Mouse (Mus musculus): ENCODE measurements around the gene Il2rb.

Gene Il2rb

DNA sequence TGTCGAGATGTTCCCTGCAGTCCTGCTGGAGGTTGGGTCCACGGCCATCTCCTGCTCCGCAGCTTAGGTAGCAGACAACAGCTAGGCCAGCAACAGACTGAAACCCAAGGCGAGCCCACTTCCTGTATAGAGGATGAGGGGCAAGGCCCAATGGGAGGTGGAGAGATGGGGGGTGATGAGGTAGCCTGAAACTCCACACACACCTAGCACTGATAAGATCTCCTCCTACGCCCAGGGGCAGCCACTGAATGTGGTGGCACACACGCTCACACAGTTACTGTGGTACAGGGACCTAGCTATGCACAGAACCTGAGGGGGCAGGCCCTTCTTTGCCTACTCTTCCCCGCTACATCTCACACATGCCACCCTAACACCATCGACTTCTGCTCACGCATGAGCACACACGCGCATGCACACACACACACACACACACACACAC is at the start of gene Il2rb:
Gene Il2rb, minus strand, starts transcription at position 304 of the 439 bp plus-strand sequence.
- DNase-seq, result no peak

DNA sequence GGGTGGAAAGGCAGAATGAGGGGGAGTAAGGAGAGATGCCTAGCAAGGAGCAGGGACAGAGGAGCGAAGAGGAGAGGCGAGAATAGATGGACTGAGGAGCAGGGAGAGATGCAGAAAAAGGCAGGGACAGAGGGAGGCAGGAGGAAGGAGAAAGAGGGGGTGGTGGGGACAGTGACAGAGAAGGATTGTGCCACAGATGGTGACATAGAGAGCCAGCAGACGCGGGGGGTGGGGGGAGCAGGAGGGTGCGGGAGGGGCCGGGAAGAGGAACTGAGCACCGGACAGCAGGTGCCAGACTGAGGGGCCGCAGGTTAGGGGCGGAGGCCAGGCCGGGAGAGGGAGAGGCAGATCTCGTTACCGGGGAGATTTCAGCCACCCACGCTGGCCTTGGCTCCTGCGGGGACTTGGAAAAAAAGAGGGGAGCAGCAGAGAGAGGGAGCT is 49.5 kb upstream of the Il2rb start, which contains the start of gene Sstr3:
Gene Sstr3, minus strand, starts transcription at position 125 of the 441 bp plus-strand sequence.
- DNase-seq, result peak; percentile 53

DNA sequence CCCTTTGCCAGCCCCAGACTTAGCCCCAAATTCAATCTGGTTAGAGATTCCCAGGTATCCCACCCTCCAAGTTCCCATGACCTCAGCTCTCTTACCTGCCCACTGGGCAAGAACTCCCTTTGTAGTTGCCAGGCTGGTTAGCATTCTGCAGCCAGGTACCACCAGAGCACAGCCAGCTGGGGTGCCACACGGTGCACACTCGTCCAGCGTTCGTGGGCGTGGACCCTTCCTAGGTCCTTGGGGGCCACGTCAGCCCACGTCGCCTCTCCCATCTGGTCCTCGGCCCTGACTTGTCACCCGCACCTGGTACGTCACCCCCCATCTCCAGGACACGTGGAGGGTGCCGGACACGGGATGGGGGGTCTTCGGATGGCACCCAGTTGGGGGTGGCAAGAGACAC is 49.0 kb upstream of the Il2rb start:
- DNase-seq, result no peak

DNA sequence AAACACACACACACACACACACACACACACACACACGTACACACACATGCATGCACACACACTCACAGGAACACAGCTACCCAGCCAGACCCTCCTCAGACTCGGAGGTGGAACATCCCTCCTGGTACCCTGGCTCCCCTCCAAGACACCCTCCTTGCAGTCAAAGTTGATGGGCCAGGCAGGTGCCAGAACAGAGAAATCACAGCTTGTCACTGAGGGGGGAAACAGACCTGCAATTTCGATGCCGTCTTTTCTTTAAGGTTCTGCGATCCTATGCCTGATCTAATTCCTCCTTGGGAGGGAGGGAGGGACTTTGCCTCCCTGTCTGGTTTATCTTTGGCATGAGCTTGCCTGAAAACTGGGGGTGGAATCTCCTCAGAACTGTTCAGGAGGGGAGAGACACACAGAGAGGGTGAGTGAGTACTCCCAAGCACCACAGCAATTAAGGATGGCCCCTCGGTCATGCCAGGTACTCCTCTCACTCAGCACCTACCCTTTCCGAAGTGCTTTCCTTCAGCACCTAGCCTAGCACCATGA is 47.8 kb upstream of the Il2rb start:
- peak; percentile 44 for DNase-seq

DNA sequence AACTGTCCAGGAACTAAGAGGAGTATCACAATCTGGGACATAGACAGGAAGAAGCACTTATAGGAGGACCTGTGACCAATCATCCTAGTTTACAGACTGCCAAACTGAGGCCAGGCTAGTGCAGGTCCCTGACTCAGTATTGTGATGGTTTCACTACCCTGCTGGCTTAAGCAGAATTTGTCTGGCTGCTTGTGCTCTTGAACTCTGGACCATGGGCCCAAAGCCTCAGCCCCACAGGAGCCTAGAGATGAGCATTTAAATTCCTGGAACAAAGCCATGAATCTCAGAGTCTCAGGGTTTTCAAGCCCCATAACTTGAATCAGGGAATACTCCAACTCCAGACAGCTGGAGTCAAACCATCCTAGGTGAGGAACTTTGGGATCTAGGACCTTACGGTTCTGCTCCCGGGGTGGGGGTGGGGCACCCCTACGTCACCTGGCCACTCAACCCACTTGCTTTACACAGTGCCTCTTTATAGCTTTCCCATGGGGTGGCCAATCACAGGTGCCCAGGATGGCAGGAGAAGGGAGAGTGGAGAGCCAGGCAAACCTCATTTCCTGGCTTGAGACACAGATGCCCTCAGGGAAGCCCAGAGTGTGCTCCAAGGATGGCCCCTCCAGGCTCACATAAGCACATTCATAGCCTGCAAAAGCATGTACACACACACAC is 47.2 kb upstream of the Il2rb start:
- no peak for DNase-seq

DNA sequence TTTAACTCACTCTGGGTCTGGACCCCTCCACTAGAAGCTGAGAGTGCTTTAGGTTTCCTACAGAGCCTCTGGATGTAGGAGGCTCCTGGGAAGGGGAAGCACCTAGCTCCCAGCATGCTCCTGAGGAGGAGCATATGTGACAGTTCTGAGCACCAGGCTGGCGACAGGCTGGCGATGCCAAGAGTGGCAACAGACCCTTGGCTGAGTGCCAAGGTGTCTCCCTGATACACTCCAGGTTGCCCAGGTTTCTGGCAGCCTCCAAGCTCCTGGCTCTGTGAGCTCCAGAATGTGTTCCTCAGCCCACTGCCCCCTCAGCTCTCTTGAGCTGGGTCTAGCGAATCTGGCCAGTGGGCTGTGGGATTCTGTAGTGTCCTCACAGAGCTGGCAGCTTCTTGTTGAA is 46.5 kb upstream of the Il2rb start:
- no peak for DNase-seq

DNA sequence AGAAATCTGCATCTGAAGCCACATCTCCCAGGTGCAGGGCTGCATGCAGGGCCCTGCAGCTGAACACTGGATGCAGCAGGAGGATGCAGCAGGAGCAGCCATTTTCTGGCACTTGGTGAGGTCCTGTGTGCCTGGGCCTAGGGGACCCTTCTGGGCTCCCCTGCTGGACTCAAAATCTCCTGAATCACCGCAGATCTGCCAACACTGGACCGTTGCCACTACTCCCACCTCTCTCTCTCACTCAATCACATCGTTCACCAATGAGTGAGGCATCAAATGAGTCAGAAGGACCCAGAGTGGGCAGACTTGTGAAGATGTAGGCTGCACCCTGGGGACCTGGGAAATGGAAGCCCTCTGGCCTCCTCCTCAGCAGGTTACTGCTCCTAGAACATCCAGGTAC is 46.0 kb upstream of the Il2rb start:
- no peak for DNase-seq

DNA sequence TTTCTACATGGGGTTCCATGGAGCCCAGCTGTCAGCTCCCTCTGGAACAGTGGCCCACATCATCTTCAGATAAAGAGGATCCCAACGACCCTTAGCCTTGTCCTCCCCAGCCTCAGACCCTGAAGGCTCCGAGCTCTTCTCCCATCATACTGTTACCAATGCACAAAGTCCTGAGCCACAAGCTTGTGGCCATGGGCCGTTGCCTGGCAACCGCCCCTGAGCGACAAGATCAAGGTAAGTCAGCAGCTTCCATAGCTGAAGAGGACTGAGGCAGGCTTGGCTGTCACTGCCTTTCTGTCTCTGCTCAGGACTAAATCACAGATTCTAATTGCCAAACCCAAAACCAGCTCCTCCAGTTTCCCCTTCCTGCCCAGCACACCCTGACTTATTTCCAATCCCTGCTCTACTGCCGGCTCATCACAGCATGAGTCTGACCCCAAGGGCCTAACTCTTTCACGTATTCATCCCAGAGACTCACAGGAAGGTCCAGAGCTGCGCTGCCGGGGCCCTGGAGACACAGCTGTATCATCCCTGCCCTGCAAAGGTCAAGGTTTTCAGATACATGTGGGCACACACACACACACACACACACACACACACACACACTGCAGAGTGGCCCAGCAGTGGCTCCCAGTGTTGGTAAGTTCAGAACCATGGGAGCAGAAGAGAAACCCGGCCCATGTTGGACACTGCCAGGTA is 40.8 kb upstream of the Il2rb start:
- no peak for DNase-seq

DNA sequence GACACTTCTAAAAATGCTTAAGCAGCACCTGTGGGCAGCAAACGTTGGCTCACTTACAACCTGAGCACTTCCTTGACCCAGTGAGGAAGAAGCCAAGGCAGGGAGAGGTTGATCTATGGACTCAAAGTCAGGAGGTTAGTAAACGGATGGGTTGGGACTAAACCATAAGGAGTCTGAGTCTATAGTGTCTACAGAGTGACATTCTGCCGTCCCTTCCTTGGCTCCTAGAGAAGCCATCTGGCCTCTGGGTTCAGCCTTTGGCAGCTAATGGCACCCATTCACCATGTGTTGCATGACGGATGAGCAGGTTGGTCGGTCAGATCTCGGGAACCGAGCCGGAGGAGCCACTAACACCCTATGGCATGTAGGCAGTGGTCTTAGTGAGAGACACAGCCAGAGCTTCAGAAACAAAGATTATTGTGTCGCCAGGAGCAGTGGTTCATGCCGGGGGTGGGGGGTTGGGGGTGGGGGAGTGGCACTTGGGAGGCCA is 38.3 kb upstream of the Il2rb start:
- no peak for DNase-seq

DNA sequence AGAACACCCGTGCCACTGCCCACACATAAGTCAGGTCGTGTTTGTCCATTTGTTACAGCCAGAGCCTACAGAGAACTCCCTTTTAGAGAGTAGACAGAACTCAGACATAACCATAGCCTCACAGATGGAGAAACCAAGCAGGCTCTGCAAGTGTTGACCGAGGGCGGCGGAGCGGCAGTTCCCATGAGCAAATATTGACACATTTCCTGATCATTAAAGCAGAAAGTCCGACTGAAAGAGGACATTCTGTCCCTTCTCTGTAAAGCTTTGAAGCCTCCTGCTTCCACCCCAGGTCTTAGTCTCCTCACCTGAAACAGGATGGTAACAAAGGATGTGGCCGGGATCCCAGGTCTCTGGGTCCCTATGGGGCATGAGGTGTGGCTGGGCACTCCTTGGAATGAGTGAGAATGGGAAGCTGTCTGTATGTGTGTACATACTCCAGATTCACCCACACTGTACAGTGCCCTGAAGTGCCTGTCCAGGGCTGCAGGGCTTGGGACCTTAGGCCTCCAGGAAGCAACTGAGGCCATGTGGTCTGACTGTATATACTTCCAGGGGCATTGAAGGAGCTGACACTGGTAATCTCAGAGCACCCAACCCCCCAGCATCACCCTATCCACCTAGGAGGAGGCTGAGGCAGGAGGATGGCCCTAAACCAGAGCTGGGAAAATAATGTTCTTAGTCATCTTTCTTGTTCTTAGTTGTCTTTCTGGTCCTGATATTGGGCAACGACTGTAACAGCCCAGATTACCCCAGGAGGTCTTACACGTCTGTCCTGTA is 37.7 kb upstream of the Il2rb start:
- DNase-seq, result no peak

DNA sequence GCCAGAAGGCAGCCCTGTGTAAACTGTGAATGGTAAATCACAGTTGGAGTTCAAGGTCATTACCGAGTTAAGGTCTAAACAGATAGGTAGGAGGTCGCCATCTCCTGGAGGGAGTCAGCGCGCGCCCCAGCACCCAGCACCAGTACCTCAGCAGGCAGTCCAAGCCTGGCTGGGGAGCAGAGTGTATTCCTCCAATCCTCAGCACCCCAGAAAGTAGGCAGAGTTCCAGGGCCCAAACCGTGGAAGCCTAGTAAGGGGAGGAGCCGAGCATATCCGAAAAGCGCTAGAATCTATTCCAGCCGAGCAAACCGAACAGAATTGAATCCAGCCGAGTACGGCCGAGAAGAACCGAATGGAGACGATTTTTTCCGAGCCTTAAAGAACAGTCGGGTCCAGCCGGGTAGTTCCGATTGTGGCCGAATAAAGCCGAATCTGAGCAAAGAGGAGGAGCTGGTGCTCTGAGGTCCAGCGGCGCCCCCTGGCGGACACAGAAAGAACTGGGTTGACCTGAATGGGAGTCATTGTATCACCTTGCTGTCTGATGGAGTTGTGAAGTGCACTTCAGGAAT is 36.9 kb upstream of the Il2rb start:
- peak; percentile 100 for DNase-seq

DNA sequence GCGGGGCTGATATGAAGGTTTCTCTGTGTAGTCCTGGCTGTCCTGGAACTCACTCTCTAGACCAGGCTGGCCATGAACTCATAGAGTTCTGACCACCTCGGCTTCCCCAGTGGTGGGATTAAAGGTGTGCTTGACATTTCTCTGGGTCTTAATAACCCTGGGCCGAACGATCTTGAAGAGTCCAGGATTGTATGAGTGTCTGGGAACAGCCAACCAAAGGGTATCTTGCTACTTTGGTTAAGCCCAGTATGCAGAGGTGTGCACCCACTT is 36.3 kb upstream of the Il2rb start:
- no peak for DNase-seq

DNA sequence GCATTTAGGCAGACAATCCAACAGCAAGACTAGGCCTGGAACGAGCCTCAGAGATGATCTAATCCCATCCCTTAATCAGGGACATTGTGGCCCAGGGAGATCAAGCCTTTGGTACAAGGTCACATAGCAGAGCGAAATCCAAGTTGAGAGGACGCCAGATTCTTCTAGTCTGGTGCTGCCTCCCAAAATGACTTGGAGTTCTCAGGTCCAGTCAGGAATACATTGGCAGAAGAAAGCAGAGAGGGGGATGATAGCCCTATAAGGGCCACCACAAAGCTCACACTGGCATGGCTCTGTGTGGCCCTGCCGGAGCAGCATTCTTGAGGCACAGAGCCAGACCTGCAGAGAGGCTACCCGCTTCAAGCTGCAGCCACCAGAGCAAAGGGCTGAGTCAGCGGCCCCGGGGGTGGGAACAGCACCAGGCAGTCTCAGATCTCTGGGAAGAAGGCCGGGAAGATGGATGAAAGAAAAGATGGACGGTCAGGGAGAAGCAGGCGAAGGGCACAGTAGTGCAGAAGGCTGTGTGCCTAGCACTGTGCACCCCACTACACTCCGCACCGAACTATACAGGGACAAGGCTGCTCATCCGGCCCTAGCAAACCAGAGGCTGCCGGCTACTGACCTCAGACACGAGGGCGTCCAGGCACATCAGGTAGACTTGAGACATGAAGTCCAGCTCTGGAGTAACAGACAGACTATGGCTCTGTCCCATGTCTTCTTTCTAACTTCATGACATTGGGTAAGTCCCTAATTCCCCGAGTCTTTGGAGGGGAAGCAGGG is 35.8 kb upstream of the Il2rb start, which contains the start of gene C1qtnf6:
Gene C1qtnf6, minus strand, starts transcription at position 746 of the 780 bp plus-strand sequence.
- DNase-seq, result no peak

DNA sequence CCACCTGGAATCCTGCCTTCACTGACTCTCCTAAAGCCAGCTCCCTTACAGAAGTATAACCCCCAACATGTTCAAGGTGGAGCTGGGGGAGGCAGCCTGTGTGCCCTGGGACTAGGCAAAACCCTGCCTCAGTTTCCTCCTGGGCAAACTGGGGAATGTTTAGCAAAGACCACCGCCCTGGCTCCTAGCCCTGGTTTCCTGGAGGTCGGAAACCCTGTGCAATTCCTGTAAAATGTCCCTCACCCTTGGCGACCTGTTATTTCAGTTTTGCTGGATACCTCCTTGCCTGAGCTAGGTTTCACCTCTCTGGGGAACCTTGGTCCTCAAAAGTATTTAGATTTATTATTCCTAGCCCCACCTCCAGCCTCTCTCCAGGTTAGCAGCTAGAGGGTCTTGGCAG is 35.1 kb upstream of the Il2rb start:
- no peak for DNase-seq

DNA sequence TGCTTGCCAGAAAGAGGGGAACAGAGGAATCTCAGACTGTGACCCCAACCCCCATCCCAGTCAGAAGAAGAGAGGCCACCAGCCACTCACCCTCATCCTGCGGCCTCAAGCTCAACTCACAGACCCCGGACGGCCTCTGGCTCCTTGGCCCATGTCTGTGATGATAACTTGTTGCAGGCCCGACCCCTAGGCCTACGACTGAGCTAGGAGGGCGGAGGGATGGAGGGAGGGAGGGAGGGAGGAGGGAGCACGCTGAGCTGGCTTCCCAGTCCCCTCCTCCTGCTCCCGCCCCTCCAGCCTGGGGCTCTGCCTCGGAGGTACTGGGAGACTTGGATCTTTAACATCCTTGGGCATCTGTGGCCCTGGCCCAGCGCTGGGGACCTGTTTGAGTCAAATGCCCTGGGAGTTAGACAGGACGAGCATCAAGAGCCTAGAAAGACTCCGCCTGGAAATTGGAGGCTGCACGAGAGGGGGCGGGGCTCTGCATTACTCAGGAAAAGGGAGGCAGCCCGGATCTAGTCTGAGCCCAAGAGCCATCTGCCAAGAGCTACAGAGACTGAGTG is 34.4 kb upstream of the Il2rb start:
- DNase-seq, result peak; percentile 66

DNA sequence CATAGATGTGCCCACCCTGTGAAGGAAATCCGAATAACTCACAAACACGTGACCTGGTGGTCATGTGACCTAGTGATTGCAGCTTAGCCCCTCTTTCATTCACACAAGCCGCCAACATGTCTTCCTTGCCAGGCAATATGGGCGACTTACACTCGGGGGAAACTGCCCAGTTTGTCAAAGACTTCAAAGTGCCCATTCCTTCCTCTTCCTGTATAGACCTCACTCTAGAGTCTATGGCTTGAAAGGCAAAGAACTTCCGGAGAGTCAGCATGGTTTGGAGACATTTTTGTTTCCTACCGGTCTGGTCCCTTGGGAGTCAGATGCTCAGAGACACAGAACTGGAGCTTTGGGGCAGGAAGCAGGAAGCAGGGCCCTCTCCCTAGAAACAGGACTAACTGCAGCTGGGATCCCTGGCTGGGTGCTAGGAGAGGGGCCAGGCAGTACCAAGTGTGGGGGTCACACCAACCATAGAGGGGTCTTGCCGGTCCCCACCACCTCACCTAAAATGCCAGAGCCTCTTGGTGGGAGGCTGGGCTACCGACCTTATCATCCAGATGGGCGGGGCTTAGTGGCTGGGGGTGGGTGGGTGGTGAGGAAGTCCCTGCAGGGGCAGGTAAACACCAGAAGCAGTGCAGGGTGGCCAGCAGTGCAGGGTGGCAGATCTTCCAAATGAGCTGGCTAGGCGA is 33.8 kb upstream of the Il2rb start:
- DNase-seq, result no peak

DNA sequence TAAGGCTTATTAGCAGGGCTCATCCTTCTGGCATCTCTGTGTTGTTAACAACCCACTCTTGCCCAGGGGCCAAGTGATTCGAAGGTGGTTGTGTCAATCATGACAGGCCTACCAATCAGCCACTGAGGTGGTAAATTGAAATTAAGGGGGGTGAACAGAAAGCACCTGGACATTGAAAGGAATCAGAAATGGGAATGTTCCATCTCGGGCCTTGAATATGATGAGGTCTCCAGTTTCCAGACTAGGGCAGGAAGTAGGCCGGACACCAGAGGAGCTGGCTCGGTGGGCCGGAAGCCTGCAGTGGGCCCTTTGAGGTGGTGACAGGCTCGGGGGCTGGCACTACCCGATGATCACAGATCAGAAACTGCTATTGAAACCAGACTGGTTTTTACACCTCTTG is 32.9 kb upstream of the Il2rb start:
- peak; percentile 60 for DNase-seq

DNA sequence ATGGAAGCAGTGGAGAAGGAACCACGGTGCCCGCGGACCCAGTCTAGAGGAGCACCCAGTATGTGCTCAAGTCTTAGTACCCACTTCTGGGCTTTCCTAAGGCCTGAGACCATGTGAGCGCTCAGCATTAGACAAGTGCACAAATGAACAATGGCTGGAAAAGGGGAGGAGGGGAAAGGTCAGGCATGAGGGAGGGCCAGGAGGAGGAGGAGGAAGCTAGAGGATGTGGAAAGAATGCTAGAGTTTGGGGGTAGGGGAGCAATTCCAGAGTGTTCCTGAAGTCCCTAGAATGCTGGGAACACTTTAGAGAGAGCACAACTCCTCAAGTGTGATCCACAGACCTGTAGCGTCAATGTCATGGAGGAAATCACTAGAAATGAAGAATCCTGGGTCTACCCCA is 29.1 kb upstream of the Il2rb start:
- no peak for DNase-seq

DNA sequence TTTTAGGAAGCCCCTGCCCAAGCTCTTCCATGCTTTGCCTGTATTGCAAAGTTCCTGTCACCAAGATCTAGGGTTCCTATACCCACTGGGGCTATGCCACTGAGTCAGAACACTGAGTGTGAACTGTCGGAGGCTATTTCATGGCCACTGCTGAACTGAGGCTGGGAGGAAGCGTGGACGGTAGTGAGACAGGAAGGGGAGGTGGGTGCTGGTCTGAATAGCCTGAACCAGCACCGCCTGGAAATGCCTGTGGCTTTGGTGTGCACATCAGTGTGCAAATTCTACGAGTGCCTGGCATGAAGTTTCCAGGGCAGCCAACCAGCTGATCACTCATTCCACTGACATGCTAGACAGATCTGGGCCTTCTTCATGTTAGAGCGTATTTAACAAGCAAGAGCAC is 26.8 kb upstream of the Il2rb start:
- no peak for DNase-seq

DNA sequence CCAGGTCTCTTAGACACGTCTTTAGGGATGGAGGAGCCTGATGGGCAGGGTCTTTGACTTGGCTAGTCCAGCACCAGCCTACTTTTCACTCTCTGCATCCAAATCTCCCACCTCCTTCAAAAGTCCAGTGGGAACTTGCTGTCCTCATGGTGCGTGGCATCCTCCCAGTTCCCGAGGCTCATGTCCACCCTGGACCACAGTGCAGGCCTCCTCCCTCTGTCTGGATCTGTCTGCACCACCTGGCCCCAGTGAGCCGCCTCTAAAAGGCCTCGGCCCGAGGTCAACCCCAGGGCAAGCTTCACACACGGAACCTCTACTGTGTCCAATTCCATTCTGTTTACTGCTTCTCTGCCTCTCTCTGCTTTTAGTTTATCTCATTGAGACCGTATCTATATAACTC is 26.3 kb upstream of the Il2rb start:
- no peak for DNase-seq

DNA sequence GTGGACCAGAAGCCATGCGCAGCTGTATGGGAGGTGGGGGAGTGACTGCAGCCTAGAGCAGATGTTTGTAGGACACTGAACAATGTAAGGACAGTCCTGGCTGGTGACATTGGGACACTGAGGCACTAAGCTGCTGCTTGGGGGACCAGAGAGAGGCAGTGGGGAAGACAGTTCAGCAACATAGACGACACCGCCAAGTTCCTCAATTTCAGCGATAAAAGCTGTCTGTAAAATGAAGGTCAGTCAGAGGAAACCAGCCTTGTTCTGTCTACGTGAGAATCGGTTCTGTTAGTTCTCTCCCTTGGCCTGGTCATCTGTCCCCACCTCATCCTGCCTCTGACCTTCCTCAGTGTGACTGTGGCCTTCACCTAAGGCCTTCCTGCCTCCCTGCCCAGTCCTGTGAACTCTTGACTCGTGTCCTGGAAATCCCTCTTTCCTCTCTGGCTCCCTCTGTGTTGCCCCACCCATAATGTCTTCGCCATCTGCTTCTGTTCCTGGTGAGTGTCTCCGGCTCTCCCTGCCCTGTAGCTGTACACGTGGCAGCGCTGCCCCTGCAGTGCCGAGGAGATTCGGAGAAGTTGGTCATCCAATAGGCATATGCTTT is 25.1 kb upstream of the Il2rb start:
- no peak for DNase-seq
